Mouse (Mus musculus) cerebellum, postnatal 14 days (tissue): ENCODE data around the gene Gcnt4.

Experiments
- DNase-seq, 2 experiments: peaks; one replicate each; pipeline ENCODE4 v3.0.0; 2021; ENCODE audit warnings: mixed read lengths in 2 of 2

The Gcnt4 gene

GRCm38 (mm10) chr13:96995243-96995642, 70.8 kb downstream of the Gcnt4 start:
- DNase-seq: no peak

GRCm38 (mm10) chr13:96997080-96997479, 72.6 kb downstream of the Gcnt4 start:
- no peak for DNase-seq
